Mouse (Mus musculus): ENCODE data around the gene Tas2r131.

DNA sequence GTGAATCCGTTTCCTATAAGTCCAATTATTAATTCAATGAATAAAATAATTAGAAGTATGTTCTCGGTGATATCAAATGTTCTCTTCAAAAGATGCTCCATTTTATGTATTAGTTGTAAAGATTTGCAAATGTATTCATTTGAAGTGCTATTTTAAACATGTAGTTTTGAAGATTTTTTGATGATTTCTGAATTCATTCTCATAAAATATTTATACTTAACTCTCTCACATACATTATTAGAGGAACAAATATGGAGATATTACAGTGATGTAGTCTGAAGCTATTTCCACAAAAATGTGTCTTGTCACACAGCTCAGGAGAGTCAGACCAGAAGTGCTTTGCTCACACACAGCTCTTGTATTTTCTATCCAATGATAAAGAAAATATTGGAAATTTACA, 23.1 kb upstream of the Tas2r131 start, which contains the start of gene Tas2r109:
- TF ChIP-seq CHD2 (IDR thresholded peaks at IDR 0.05; ENCODE audit: low read depth, low read length) = no peak
- TF ChIP-seq ZC3H11A (IDR thresholded peaks at IDR 0.05; ENCODE audit: borderline replicate concordance, low read depth, low read length) = no peak
- no peak for TF ChIP-seq HCFC1 (IDR thresholded peaks at IDR 0.05; ENCODE audit: borderline replicate concordance, insufficient read depth, low read length)
- no peak for TF ChIP-seq ZNF384 (IDR thresholded peaks at IDR 0.05; ENCODE audit: low read depth, low read length)
- no peak for TF ChIP-seq MAFK (IDR thresholded peaks at IDR 0.05; ENCODE audit: insufficient read depth, low read depth, low read length)
